Mouse (Mus musculus) adipocyte (in vitro differentiated cells): ENCODE measurements around the gene Cnnm2.

Source experiments
- DNase-seq: peaks from one replicate; pipeline ENCODE4 v3.0.0-alpha.2; 2016; ENCODE audit warnings: low spot score

Gene Cnnm2

GRCm38 (mm10) chr19:46848381-46849268, 87.2 kb downstream of the Cnnm2 start:
- no peak for DNase-seq

GRCm38 (mm10) chr19:46849443-46849997, 88.1 kb downstream of the Cnnm2 start:
- no peak for DNase-seq

- no peak for DNase-seq
Measured at GRCm38 (mm10) chr19:46856232-46856631, 94.8 kb downstream of the Cnnm2 start.

GRCm38 (mm10) chr19:46856780-46857179, 95.4 kb downstream of the Cnnm2 start:
- DNase-seq = no peak

GRCm38 (mm10) chr19:46857277-46857989, 96.0 kb downstream of the Cnnm2 start:
- peak; percentile 69 for DNase-seq

- no peak for DNase-seq
Measured at GRCm38 (mm10) chr19:46858200-46858599, 96.8 kb downstream of the Cnnm2 start.

- no peak for DNase-seq
Measured at GRCm38 (mm10) chr19:46862556-46862955, 101.2 kb downstream of the Cnnm2 start.

GRCm38 (mm10) chr19:46863236-46863927, 102.0 kb downstream of the Cnnm2 start:
- DNase-seq = no peak

GRCm38 (mm10) chr19:46864079-46864478, 102.7 kb downstream of the Cnnm2 start:
- DNase-seq = no peak

- no peak for DNase-seq
Measured at GRCm38 (mm10) chr19:46864731-46865331, 103.4 kb downstream of the Cnnm2 start.

GRCm38 (mm10) chr19:46865381-46865780, 104.0 kb downstream of the Cnnm2 start:
- no peak for DNase-seq

GRCm38 (mm10) chr19:46869049-46869448, 107.7 kb downstream of the Cnnm2 start:
- no peak for DNase-seq

GRCm38 (mm10) chr19:46869526-46869925, 108.1 kb downstream of the Cnnm2 start:
- peak; percentile 91 for DNase-seq

GRCm38 (mm10) chr19:46871096-46871495, 109.7 kb downstream of the Cnnm2 start:
- peak; percentile 84 for DNase-seq

GRCm38 (mm10) chr19:46871651-46872050, 110.3 kb downstream of the Cnnm2 start:
- DNase-seq = peak; percentile 30

GRCm38 (mm10) chr19:46873924-46874323, 112.5 kb downstream of the Cnnm2 start:
- no peak for DNase-seq

GRCm38 (mm10) chr19:46875790-46876189, 114.4 kb downstream of the Cnnm2 start:
- peak; percentile 89 for DNase-seq

- DNase-seq = no peak
Measured at GRCm38 (mm10) chr19:46877886-46878285, 116.5 kb downstream of the Cnnm2 start.

- DNase-seq = no peak
Measured at GRCm38 (mm10) chr19:46878346-46878745, 117.0 kb downstream of the Cnnm2 start.

GRCm38 (mm10) chr19:46879876-46880275, 118.5 kb downstream of the Cnnm2 start:
- no peak for DNase-seq

- no peak for DNase-seq
Measured at GRCm38 (mm10) chr19:46885365-46885764, 124.0 kb downstream of the Cnnm2 start.

- DNase-seq = no peak
Measured at GRCm38 (mm10) chr19:46886826-46887225, 125.4 kb downstream of the Cnnm2 start.
